Mouse (Mus musculus) myocyte (in vitro differentiated cells): ENCODE results near the gene Prr19. TPM values are rescaled to one million over a fixed set of nuclear protein-coding genes. Genes with fewer than 3 reads are reported as not detected.

Experiments used
- H3K27me3 ChIP-seq: one replicate; pipeline ENCODE4 v1.6.1; 2011; ENCODE audit not compliant: control insufficient read depth, insufficient read depth, insufficient read length
- H3K36me3 ChIP-seq: one replicate; pipeline ENCODE4 v1.6.1; 2011; ENCODE audit not compliant: control insufficient read depth, insufficient read depth
- H3K4me2 ChIP-seq: one replicate; pipeline ENCODE4 v1.6.1; 2011; ENCODE audit warnings: low read depth, control low read depth
- H3K4me3 ChIP-seq: one replicate; pipeline ENCODE4 v1.5.1; 2011; ENCODE audit warnings: mild to moderate bottlenecking, control low read depth, moderate library complexity
- H3K79me2 ChIP-seq: one replicate; pipeline ENCODE4 v1.6.1; 2011; ENCODE audit not compliant: control insufficient read depth, insufficient read depth
- H3ac ChIP-seq: one replicate; pipeline ENCODE4 v1.6.1; 2011; ENCODE audit not compliant: control insufficient read depth, insufficient read length
- CEBPB ChIP-seq: IDR thresholded peaks from 2 replicates; pipeline ENCODE4 v1.6.1; 2011; ENCODE audit warnings: mild to moderate bottlenecking, moderate library complexity; ENCODE audit not compliant: poor library complexity, insufficient read depth, severe bottlenecking
- E2F4 ChIP-seq: IDR thresholded peaks from one replicate; pipeline ENCODE4 v1.6.1; 2011; ENCODE audit warnings: mild to moderate bottlenecking, control low read depth, moderate library complexity; ENCODE audit not compliant: insufficient read depth
- MAX ChIP-seq: IDR thresholded peaks from one replicate; pipeline ENCODE4 v1.6.1; 2011; ENCODE audit warnings: low read depth, mild to moderate bottlenecking, control low read depth
- MYOD1 ChIP-seq, 3 experiments: IDR thresholded peaks; one replicate each; pipeline ENCODE4 v1.6.1; 2011; ENCODE audit warnings: control low read depth in 2 of 3, low read depth in 2 of 3, mild to moderate bottlenecking in 2 of 3, moderate library complexity in 1 of 3; ENCODE audit not compliant: insufficient read length in 2 of 3, control insufficient read depth in 1 of 3
- MYOG ChIP-seq, 3 experiments: IDR thresholded peaks; one replicate each; pipeline ENCODE4 v1.6.1; 2011; ENCODE audit warnings: control low read depth in 2 of 3, low read depth in 2 of 3, mild to moderate bottlenecking in 2 of 3; ENCODE audit not compliant: insufficient read length in 2 of 3, control insufficient read depth in 1 of 3, insufficient read depth in 1 of 3
- POLR2A ChIP-seq: IDR thresholded peaks from one replicate; pipeline ENCODE4 v1.6.1; 2011; ENCODE audit warnings: low read depth, mild to moderate bottlenecking, control low read depth, moderate library complexity; ENCODE audit not compliant: insufficient read length
- POLR2AphosphoS2 ChIP-seq: IDR thresholded peaks from one replicate; pipeline ENCODE4 v1.6.1; 2011; ENCODE audit warnings: low read depth, control low read depth; ENCODE audit not compliant: insufficient read length
- REST ChIP-seq: IDR thresholded peaks from one replicate; pipeline ENCODE4 v1.6.1; 2011; ENCODE audit warnings: mild to moderate bottlenecking, control low read depth, moderate library complexity; ENCODE audit not compliant: insufficient read depth, insufficient read length
- SRF ChIP-seq: IDR thresholded peaks from one replicate; pipeline ENCODE4 v1.6.1; 2011; ENCODE audit warnings: low read depth; ENCODE audit not compliant: control insufficient read depth, insufficient read length
- TCF12 ChIP-seq: IDR thresholded peaks from one replicate; pipeline ENCODE4 v1.6.1; 2011; ENCODE audit warnings: mild to moderate bottlenecking, control low read depth; ENCODE audit not compliant: poor library complexity, insufficient read depth, severe bottlenecking
- TCF3 ChIP-seq: IDR thresholded peaks from one replicate; pipeline ENCODE4 v1.6.1; 2011; ENCODE audit warnings: low read depth, control low read depth; ENCODE audit not compliant: insufficient read length
- USF1 ChIP-seq: IDR thresholded peaks from one replicate; pipeline ENCODE4 v1.6.1; 2011; ENCODE audit warnings: low read depth, mild to moderate bottlenecking, control low read depth, moderate library complexity
- polyA plus RNA-seq: library from polyadenylated mRNA; unstranded; fragments of >200 nt; fragmentation: generic; extraction: Trizol; gene quantifications from one replicate; pipeline ENCODE4 v1.2.1, GENCODE M21; 2012; ENCODE audit warnings: missing spikeins

Gene Prr19
- polyA plus RNA-seq, 1 experiment, result not detected

- Histone ChIP-seq H3K4me3 (no peak overlapping the region), H3K27me3 (peaks cover 65% of the 10 kb centered on the region), H3K4me2 (no peak overlapping the region), H3ac (no peak overlapping the region), H3K79me2 (no peaks in the 10 kb centered on the region), H3K36me3 (no peaks in the 10 kb centered on the region)
- TF ChIP-seq E2F4, result no peak
- no peak for TF ChIP-seq TCF12
- no peak for TF ChIP-seq CEBPB
- TF ChIP-seq SRF, result no peak
- TF ChIP-seq TCF3, result no peak
- TF ChIP-seq MAX, result no peak
Observed at GRCm38 (mm10) chr7:25306614-25306996, 5.4 kb downstream of the Prr19 start.

GRCm38 (mm10) chr7:25308702-25309318, 7.6 kb downstream of the Prr19 start:
- H3ac ChIP-seq, result no peak overlapping the region
- no peak overlapping the region for H3K4me2 ChIP-seq
- TF ChIP-seq MAX (no peak), MYOG (IDR thresholded peaks at IDR 0.05; ENCODE audit: control insufficient read depth in 1 of 3, insufficient read depth in 1 of 3, insufficient read length in 2 of 3, low read depth in 2 of 3) (no peak), TCF3 (no peak), POLR2AphosphoS2 (no peak), REST (no peak), SRF (no peak), TCF12 (no peak), E2F4 (no peak), CEBPB (no peak), USF1 (no peak), POLR2A (no peak), MYOD1 (IDR thresholded peaks at IDR 0.05; ENCODE audit: control insufficient read depth in 1 of 3, insufficient read length in 2 of 3, low read depth in 2 of 3) (no peak)
- H3K27me3 ChIP-seq, result peaks cover 70% of the 10 kb centered on the region
- no peaks in the 10 kb centered on the region for H3K36me3 ChIP-seq
- no peaks in the 10 kb centered on the region for H3K79me2 ChIP-seq
- no peak overlapping the region for H3K4me3 ChIP-seq

GRCm38 (mm10) chr7:25309425-25309824, 8.2 kb downstream of the Prr19 start:
- Histone ChIP-seq H3K4me3 (no peak overlapping the region), H3K36me3 (no peaks in the 10 kb centered on the region), H3K4me2 (no peak overlapping the region), H3ac (no peak overlapping the region), H3K79me2 (no peaks in the 10 kb centered on the region), H3K27me3 (peaks cover 72% of the 10 kb centered on the region)
- TF ChIP-seq POLR2A, result no peak
- no peak for TF ChIP-seq REST
- no peak for TF ChIP-seq TCF12
- no peak for TF ChIP-seq MYOD1 (IDR thresholded peaks at IDR 0.05; ENCODE audit: control insufficient read depth in 1 of 3, insufficient read length in 2 of 3, low read depth in 2 of 3)
- no peak for TF ChIP-seq POLR2AphosphoS2
- TF ChIP-seq MAX, result no peak
- no peak for TF ChIP-seq MYOG (IDR thresholded peaks at IDR 0.05; ENCODE audit: control insufficient read depth in 1 of 3, insufficient read depth in 1 of 3, insufficient read length in 2 of 3, low read depth in 2 of 3)
- TF ChIP-seq E2F4, result no peak
- no peak for TF ChIP-seq SRF
- TF ChIP-seq CEBPB, result no peak
- no peak for TF ChIP-seq TCF3

GRCm38 (mm10) chr7:25311193-25311592, 10.0 kb downstream of the Prr19 start:
- Histone ChIP-seq H3K4me2 (no peak overlapping the region), H3K79me2 (no peaks in the 10 kb centered on the region), H3K36me3 (no peaks in the 10 kb centered on the region), H3ac (no peak overlapping the region), H3K4me3 (no peak overlapping the region), H3K27me3 (peaks cover 76% of the 10 kb centered on the region)
- TF ChIP-seq USF1, result no peak

GRCm38 (mm10) chr7:25313325-25313724, 12.1 kb downstream of the Prr19 start:
- Histone ChIP-seq H3K4me2 (no peak overlapping the region), H3K4me3 (no peak overlapping the region), H3K36me3 (no peaks in the 10 kb centered on the region), H3ac (no peak overlapping the region), H3K79me2 (peaks cover 7% of the 10 kb centered on the region), H3K27me3 (peaks cover 61% of the 10 kb centered on the region)
- TF ChIP-seq MYOG (IDR thresholded peaks at IDR 0.05; ENCODE audit: control insufficient read depth in 1 of 3, insufficient read depth in 1 of 3, insufficient read length in 2 of 3, low read depth in 2 of 3), result no peak
- TF ChIP-seq E2F4, result no peak
- TF ChIP-seq POLR2AphosphoS2, result no peak
- TF ChIP-seq USF1, result no peak
- no peak for TF ChIP-seq MYOD1 (IDR thresholded peaks at IDR 0.05; ENCODE audit: control insufficient read depth in 1 of 3, insufficient read length in 2 of 3, low read depth in 2 of 3)
- no peak for TF ChIP-seq POLR2A
- no peak for TF ChIP-seq TCF12
- no peak for TF ChIP-seq TCF3
- TF ChIP-seq CEBPB, result no peak
- TF ChIP-seq SRF, result no peak
- TF ChIP-seq MAX, result no peak
- TF ChIP-seq REST, result no peak
